Mouse (Mus musculus) bone marrow, adult 2 months (tissue): ENCODE measurements around the gene Trabd2b.

Source experiments
- CTCF ChIP-seq: fragments of 200-500 bp; IDR thresholded peaks from 2 replicates; pipeline ENCODE4 v1.5.1; 2011; ENCODE audit warnings: low read length, control low read depth; ENCODE audit not compliant: control insufficient read depth, insufficient read depth
- POLR2A ChIP-seq: fragments of 200-500 bp; IDR thresholded peaks from 2 replicates; pipeline ENCODE4 v1.6.1; 2011; ENCODE audit warnings: low read depth, mild to moderate bottlenecking, control low read depth, low read length, borderline replicate concordance; ENCODE audit not compliant: control insufficient read depth

GRCm38 (mm10) chr4:114622929-114623328 is 216.4 kb downstream of the Trabd2b start:
- TF ChIP-seq CTCF = no peak
- no peak for TF ChIP-seq POLR2A
